Mouse (Mus musculus): ENCODE results near the gene Cdhr2.
A peak's percentile ranks its signal among the peaks of the same experiment; 100 is the strongest.

The Cdhr2 gene

GRCm38 (mm10) chr13:54752656-54753055 is 51.4 kb downstream of the Cdhr2 start:
- DNase-seq (ENCODE audit: low spot score): peak; percentile 56

GRCm38 (mm10) chr13:54753733-54754132 is 52.5 kb downstream of the Cdhr2 start:
- DNase-seq (ENCODE audit: low spot score): no peak

- DNase-seq (ENCODE audit: low spot score): peak; percentile 74
Measured at GRCm38 (mm10) chr13:54754169-54755080, 53.2 kb downstream of the Cdhr2 start.

GRCm38 (mm10) chr13:54755201-54755830 is 54.1 kb downstream of the Cdhr2 start:
- peak; percentile 53 for DNase-seq (ENCODE audit: low spot score)

- DNase-seq (ENCODE audit: low spot score): no peak
Measured at GRCm38 (mm10) chr13:54756156-54756712, 55.0 kb downstream of the Cdhr2 start.

DNA sequence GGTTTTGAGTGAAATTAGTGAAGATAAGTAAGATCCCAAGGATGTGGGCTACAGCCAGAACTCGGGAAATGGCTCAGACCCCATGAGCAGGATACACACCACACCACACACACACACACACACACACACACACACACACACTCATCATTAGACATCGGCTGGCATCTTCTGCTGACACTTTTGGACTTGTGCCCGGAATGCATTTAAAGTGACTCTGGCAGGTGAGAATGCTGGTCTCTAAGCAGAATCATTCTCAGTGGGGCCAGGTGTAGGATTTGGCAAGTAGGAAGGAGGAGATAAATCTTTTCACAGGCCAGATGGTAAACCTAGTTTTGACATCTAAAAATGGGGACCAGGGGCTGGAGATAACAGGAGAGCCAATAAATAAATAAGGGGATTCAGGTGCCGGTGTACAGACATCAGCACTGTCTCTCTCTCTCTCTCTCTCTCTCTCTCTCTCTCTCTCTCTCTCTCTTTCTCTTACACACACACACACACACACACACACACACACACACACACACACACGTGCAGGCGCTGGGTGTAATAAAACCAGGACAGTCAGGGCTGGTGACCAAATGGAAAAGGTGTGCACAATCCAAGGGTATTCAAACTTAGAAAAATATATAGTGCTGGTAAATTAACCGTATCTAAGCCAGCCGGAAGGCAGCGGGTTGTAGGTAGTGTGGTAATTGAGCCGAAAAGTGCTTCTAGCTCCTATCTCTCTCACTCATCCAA is 56.0 kb downstream of the Cdhr2 start:
- DNase-seq (ENCODE audit: low spot score): peak; percentile 59

- peak; percentile 96 for DNase-seq (ENCODE audit: low spot score)
Measured at GRCm38 (mm10) chr13:54758045-54758755, 56.9 kb downstream of the Cdhr2 start.

DNA sequence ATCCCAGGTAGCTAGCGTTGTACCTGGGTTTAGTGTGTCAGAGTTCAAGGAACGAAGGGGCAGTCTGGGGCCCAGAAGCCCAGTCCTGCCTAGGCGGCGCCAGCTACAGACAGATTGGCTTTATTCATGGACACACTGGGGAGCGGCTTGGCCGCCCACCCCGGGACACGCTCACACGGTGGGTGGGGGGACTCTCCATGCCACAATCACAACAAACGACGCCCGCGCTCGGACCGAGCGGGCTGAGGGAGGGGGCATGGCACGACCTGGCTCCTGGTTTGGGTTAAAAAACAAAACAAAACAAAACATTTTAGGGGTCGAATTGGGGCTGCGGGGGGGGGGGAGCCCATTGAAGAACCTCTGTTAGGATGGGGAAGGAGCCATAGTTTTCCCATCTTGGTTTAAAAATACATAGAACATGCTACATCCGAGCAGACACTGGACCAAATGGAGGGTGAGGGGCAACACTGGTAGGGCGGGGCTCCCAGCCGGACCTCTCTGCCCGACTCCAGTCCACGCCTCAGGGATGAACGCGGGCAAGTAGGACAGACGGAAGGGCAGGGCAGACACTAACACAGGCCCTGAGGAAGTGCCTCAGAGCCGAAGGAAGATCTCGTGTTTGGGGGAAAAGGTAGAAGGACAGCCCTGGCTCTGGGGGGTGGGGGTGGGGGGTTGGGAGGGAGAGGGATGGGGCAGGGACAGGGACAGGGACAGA is 57.7 kb downstream of the Cdhr2 start:
- DNase-seq (ENCODE audit: low spot score): peak; percentile 28

DNA sequence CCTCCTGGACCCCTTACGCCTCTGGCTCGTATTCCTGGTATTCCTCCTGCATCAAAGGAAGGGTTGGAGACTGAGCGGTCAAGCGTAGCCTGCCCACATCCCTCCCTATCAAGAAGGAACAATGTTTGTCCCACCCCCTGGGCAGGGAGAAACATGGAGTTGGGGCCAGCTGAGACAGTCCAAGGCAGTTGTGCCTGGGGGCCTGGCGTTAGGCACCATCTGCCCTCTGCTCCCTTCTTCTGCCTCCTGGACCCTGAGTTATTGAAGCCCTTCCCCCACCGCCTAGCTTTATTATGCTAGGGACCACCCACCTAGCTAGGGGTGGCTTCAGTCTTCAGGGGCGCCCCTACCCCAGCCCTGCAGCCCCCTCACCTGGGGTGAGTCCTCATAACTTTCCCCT is 58.2 kb downstream of the Cdhr2 start:
- peak; percentile 29 for DNase-seq (ENCODE audit: low spot score)

- DNase-seq (ENCODE audit: low spot score): peak; percentile 64
Measured at GRCm38 (mm10) chr13:54760164-54760795, 59.0 kb downstream of the Cdhr2 start.

DNA sequence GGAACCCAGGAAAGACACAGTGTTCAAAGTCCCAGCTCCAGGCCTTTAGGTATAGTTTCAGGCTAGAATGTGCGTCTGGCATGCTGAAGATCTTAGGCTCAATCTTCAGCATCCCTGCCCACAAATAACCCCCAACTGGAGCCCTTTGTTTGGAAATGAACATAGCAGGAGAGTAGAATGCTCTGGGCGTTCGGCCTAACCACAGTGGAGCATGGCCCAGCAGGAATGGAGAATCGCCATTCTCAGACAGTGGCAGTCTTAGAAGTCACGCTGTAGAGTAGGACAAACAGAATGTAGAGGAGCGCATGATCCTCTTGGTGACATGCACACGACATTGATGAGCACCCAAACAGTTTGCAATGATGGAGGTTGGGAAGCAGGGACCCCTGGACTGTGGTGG is 59.6 kb downstream of the Cdhr2 start:
- DNase-seq (ENCODE audit: low spot score): no peak

DNA sequence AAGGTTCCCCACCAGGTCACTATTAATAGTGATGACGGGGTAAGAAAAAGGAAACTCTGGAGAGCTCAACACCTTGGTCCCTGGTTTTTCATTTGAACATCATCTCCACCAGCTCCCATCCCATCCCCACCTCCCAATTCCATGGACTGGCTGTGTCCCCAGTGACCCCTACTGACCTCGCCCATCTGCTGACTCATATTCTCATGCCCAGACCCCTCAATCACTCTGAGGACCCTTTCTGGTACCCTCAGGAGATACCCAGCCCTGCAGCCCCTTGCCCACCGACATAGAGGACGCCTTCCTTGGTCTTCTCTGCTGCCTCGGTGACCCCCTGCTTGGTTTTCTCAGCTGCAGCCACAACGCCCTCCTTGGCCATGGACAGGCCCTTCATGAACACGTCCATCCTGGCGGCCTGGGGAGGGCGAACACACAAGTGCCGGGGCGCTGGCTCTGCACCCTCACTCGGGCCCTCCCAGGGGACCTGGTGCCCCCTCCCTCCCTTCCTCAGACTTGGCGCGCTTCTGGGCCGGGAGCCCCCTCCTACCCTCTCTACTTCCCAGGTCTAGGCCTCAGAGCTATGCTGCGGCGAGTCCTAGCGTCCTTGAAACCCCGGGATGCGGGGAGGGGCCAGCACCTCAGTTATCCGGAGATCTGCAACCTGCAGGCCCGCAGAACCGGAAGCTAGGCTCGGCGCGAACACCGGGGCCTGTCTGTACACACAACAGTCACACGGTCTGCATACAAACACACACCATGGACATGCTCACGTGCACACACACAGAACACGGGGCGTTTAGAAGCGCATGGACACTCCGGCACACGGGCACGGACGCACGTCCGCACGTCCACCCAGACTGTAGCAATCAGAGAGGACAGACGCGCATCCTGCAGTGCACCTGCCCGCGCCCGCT is 64.3 kb downstream of the Cdhr2 start:
- peak; percentile 41 for DNase-seq (ENCODE audit: low spot score)

DNA sequence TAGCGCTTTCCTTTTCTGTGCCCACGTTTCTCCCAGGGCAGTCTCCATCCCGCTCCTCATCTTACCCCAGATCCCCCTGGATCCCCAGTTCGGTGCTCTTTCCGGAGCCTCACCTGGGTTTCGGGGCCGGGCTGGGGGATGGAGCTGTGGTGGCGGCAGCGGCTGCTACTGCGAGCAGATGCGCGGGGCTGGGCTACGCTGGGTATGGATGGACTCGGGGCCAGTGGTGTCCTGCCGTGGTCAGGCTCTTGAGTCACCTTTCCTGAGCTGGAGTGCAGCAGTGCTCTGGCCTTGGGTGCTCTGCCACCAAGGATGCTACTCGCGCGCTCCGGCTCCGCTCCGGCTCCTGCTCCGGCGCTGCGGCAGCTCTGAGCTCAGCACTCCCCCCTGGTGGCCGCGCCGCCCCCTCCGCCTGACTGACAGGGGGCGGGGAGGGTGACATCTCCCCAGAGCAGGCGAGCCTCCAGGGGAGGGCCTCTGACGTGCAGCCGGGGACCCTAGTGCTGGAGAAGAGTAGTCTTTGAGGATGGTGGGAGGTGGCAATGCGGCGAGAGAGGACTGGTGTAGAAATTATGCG is 65.0 kb downstream of the Cdhr2 start, which contains the start of gene Sncb:
Gene Sncb (minus strand): TSS at position 404 of the 577 bp plus-strand sequence.
- peak; percentile 89 for DNase-seq (ENCODE audit: low spot score)

DNA sequence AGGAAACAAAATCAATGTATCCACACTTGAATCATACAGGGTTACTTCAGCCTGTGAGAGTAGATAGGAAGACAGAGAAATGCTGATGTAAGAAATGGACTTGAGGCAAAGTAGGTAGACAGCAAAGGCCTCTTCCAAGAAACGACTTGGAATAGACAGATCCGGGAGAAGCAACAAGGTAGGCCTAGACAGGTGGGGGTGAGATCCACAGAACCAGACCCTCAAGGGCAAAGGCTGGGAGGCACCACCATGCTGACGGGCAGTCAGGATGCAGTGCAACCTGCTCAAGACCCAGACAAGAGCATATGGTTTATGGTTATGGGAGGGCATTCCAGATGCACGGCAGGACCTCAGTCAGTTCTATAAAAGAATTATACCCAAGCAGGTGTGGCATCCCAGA is 65.8 kb downstream of the Cdhr2 start:
- no peak for DNase-seq (ENCODE audit: low spot score)

- DNase-seq (ENCODE audit: low spot score): peak; percentile 64
Measured at GRCm38 (mm10) chr13:54780592-54780991, 79.3 kb downstream of the Cdhr2 start.

GRCm38 (mm10) chr13:54781086-54781485 is 79.8 kb downstream of the Cdhr2 start:
- DNase-seq (ENCODE audit: low spot score): no peak

DNA sequence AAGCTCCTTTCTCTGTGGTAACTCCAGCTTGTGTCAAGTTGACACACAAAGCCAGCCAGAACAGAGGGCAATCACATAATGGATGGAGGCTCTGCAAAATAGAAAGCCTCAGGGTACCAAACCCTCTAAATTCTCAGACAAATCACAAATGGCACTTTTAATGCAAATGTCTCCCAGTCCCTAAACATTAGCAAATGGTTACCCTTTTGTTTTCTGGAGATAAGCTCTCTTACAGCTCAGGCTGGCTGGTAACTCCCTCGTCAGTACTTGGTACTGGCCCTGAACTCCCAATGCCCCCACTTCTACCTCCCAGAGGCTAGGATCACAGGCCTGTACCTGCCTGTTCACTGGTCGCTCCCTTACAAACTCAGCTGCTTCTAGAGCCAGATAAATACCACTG is 82.0 kb downstream of the Cdhr2 start:
- DNase-seq (ENCODE audit: low spot score): no peak

GRCm38 (mm10) chr13:54783698-54784097 is 82.4 kb downstream of the Cdhr2 start, which contains the start of gene Eif4e1b:
Gene Eif4e1b (plus strand): TSS chr13:54783998.
- no peak for DNase-seq (ENCODE audit: low spot score)

Data from MN1 (cell line).